Mouse (Mus musculus) CH12.LX (cell line): ENCODE measurements around the gene 1700024P04Rik. TPM values are rescaled to one million over a fixed set of nuclear protein-coding genes. Genes with fewer than 3 reads are reported as not detected.

Source experiments
- DNase-seq: peaks from one replicate; pipeline ENCODE4 v3.0.0-alpha.2; 2013; ENCODE audit errors: extremely low read depth
- H3K27ac ChIP-seq: 2 replicates; pipeline ENCODE4 v1.5.1; 2012; ENCODE audit warnings: low read depth, mild to moderate bottlenecking, control low read depth, moderate library complexity; ENCODE audit not compliant: insufficient read depth
- H3K27me3 ChIP-seq: replicated peaks from 2 replicates; pipeline ENCODE3; 2012; ENCODE audit warnings: inconsistent platforms
- H3K36me3 ChIP-seq, 2 experiments: replicated peaks in 1 of 2; 2 replicates each; pipeline versions ENCODE3 to v1.6.1; 2012; ENCODE audit warnings: inconsistent platforms in 1 of 2, low read length in 1 of 2, mild to moderate bottlenecking in 1 of 2, mixed read lengths in 1 of 2, moderate library complexity in 1 of 2; ENCODE audit not compliant: control insufficient read depth in 1 of 2, insufficient read depth in 1 of 2
- H3K4me1 ChIP-seq, 2 experiments: 2 replicates each; pipeline ENCODE4 v1.6.1; 2012; ENCODE audit warnings: inconsistent platforms in 1 of 2, moderate library complexity in 1 of 2; ENCODE audit not compliant: insufficient read depth in 2 of 2, control insufficient read depth in 1 of 2
- H3K4me2 ChIP-seq: 2 replicates; pipeline ENCODE4 v1.6.1; 2012; ENCODE audit warnings: low read depth, mild to moderate bottlenecking, control low read depth; ENCODE audit not compliant: poor library complexity, insufficient read depth, severe bottlenecking
- H3K4me3 ChIP-seq, 3 experiments: fragments of 150-350 bp in 1 of 3; sonication (generic) in 1 of 3; replicated peaks in 1 of 3; 2 replicates each; pipeline versions ENCODE3 to v1.5.1; 2011 to 2012; ENCODE audit warnings: low read depth in 2 of 3, low read length in 2 of 3, mild to moderate bottlenecking in 2 of 3, moderate library complexity in 2 of 3, control low read depth in 1 of 3, improper control_type of control experiment in 1 of 3, inconsistent platforms in 1 of 3, mixed read lengths in 1 of 3; ENCODE audit not compliant: poor library complexity in 1 of 3
- H3K79me2 ChIP-seq: replicated peaks from 2 replicates; pipeline ENCODE4 v1.6.1; 2012; ENCODE audit warnings: mild to moderate bottlenecking, moderate library complexity; ENCODE audit not compliant: control insufficient read depth, poor library complexity, insufficient read depth, severe bottlenecking; ENCODE audit errors: extremely low read depth
- H3K9ac ChIP-seq: 2 replicates; pipeline ENCODE4 v1.6.1; 2012; ENCODE audit warnings: low read depth, mild to moderate bottlenecking, control low read depth, moderate library complexity; ENCODE audit not compliant: insufficient read depth
- H3K9me3 ChIP-seq: replicated peaks from 2 replicates; pipeline ENCODE3; 2012; ENCODE audit warnings: low read length, inconsistent platforms, mixed read lengths
- BHLHE40 ChIP-seq: IDR thresholded peaks from 2 replicates; pipeline ENCODE4 v1.6.1; 2011; ENCODE audit warnings: mild to moderate bottlenecking, low read depth, low read length, improper control_type of control experiment
- CHD2 ChIP-seq: IDR thresholded peaks from 2 replicates; pipeline ENCODE4 v1.6.1; 2011; ENCODE audit warnings: low read length, improper control_type of control experiment
- CTCF ChIP-seq, 2 experiments: IDR thresholded peaks in 1 of 2; conservative IDR thresholded peaks in 1 of 2; 2 replicates each; pipeline ENCODE4 v1.5.1; 2011 to 2012; ENCODE audit warnings: low read depth in 2 of 2, low read length in 2 of 2, improper control_type of control experiment in 1 of 2, inconsistent platforms in 1 of 2, mild to moderate bottlenecking in 1 of 2, moderate library complexity in 1 of 2
- E2F4 ChIP-seq: IDR thresholded peaks from 2 replicates; pipeline ENCODE4 v1.6.1; 2011; ENCODE audit warnings: low read depth, low read length, improper control_type of control experiment; ENCODE audit not compliant: insufficient replicate concordance
- ELF1 ChIP-seq: IDR thresholded peaks from 2 replicates; pipeline ENCODE4 v1.6.1; 2014; ENCODE audit warnings: low read depth, mild to moderate bottlenecking, inconsistent platforms, low read length, improper control_type of control experiment
- EP300 ChIP-seq: IDR thresholded peaks from 2 replicates; pipeline ENCODE4 v1.6.1; 2011; ENCODE audit warnings: low read length, improper control_type of control experiment
- ETS1 ChIP-seq: conservative IDR thresholded peaks from 2 replicates; pipeline ENCODE4 v1.6.1; 2012; ENCODE audit warnings: low read depth, mild to moderate bottlenecking, inconsistent platforms, low read length, improper control_type of control experiment, moderate library complexity
- GABPA ChIP-seq: IDR thresholded peaks from 2 replicates; pipeline ENCODE4 v1.6.1; 2012; ENCODE audit warnings: low read depth, low read length, improper control_type of control experiment, inconsistent platforms; ENCODE audit not compliant: insufficient replicate concordance
- IRF4 ChIP-seq: IDR thresholded peaks from 2 replicates; pipeline ENCODE4 v1.6.1; 2014; ENCODE audit warnings: low read depth, mild to moderate bottlenecking, inconsistent platforms, low read length, improper control_type of control experiment
- JUN ChIP-seq: IDR thresholded peaks from 2 replicates; pipeline ENCODE4 v1.6.1; 2011; ENCODE audit warnings: low read depth, mild to moderate bottlenecking, low read length, improper control_type of control experiment, moderate library complexity; ENCODE audit not compliant: insufficient read depth
- JUND ChIP-seq: conservative IDR thresholded peaks from 2 replicates; pipeline ENCODE4 v1.6.1; 2011; ENCODE audit warnings: low read depth, low read length, improper control_type of control experiment
- KAT2A ChIP-seq: IDR thresholded peaks from 2 replicates; pipeline ENCODE4 v1.6.1; 2012; ENCODE audit warnings: low read length, improper control_type of control experiment, inconsistent platforms; ENCODE audit not compliant: insufficient replicate concordance
- MAX ChIP-seq: IDR thresholded peaks from 2 replicates; pipeline ENCODE4 v1.6.1; 2011; ENCODE audit warnings: low read length, improper control_type of control experiment
- MAZ ChIP-seq: IDR thresholded peaks from 2 replicates; pipeline ENCODE4 v1.6.1; 2012; ENCODE audit warnings: low read depth, mild to moderate bottlenecking, inconsistent platforms, low read length, improper control_type of control experiment, moderate library complexity
- MEF2A ChIP-seq: IDR thresholded peaks from 2 replicates; pipeline ENCODE4 v1.6.1; 2014; ENCODE audit warnings: low read depth, mild to moderate bottlenecking, inconsistent platforms, low read length, improper control_type of control experiment, borderline replicate concordance
- MXI1 ChIP-seq: IDR thresholded peaks from 2 replicates; pipeline ENCODE4 v1.6.1; 2011; ENCODE audit warnings: mild to moderate bottlenecking, low read depth, low read length, improper control_type of control experiment
- MYC ChIP-seq: IDR thresholded peaks from 2 replicates; pipeline ENCODE4 v1.6.1; 2011; ENCODE audit warnings: low read depth, mild to moderate bottlenecking, improper control_type of control experiment, low read length
- PAX5 ChIP-seq: IDR thresholded peaks from 2 replicates; pipeline ENCODE4 v1.6.1; 2012; ENCODE audit warnings: low read length, inconsistent platforms, mixed read lengths
- POLR2A ChIP-seq: IDR thresholded peaks from 2 replicates; pipeline ENCODE4 v1.6.1; 2011; ENCODE audit warnings: low read depth, mild to moderate bottlenecking, improper control_type of control experiment, low read length
- RAD21 ChIP-seq: IDR thresholded peaks from 2 replicates; pipeline ENCODE4 v1.6.1; 2011; ENCODE audit warnings: low read depth, mild to moderate bottlenecking, low read length, improper control_type of control experiment, moderate library complexity
- RCOR1 ChIP-seq: conservative IDR thresholded peaks from 2 replicates; pipeline ENCODE4 v1.6.1; 2012; ENCODE audit warnings: low read depth, mild to moderate bottlenecking, inconsistent platforms, low read length, improper control_type of control experiment
- SIN3A ChIP-seq: IDR thresholded peaks from 2 replicates; pipeline ENCODE4 v1.6.1; 2012; ENCODE audit warnings: low read length, improper control_type of control experiment, inconsistent platforms
- SMC3 ChIP-seq: IDR thresholded peaks from 2 replicates; pipeline ENCODE4 v1.6.1; 2011; ENCODE audit warnings: low read depth, low read length, improper control_type of control experiment
- TBP ChIP-seq: conservative IDR thresholded peaks from 2 replicates; pipeline ENCODE4 v1.6.1; 2011; ENCODE audit warnings: low read depth, low read length, improper control_type of control experiment
- TCF12 ChIP-seq: IDR thresholded peaks from 2 replicates; pipeline ENCODE4 v1.6.1; 2014; ENCODE audit warnings: low read depth, mild to moderate bottlenecking, inconsistent platforms, low read length, improper control_type of control experiment
- USF1 ChIP-seq: IDR thresholded peaks from 2 replicates; pipeline ENCODE4 v1.6.1; 2014; ENCODE audit warnings: low read depth, mild to moderate bottlenecking, inconsistent platforms, low read length, improper control_type of control experiment
- USF2 ChIP-seq: conservative IDR thresholded peaks from 2 replicates; pipeline ENCODE4 v1.6.1; 2011; ENCODE audit warnings: low read depth, low read length, improper control_type of control experiment
- ZKSCAN1 ChIP-seq: IDR thresholded peaks from 2 replicates; pipeline ENCODE4 v1.6.1; 2012; ENCODE audit warnings: low read depth, inconsistent platforms, low read length, improper control_type of control experiment, borderline replicate concordance
- ZMIZ1 ChIP-seq: IDR thresholded peaks from 2 replicates; pipeline ENCODE4 v1.6.1; 2012; ENCODE audit warnings: low read depth, mild to moderate bottlenecking, inconsistent platforms, low read length, improper control_type of control experiment
- dilution Hi-C: fragments of 300-500 bp; cut with MboI; formaldehyde crosslinking; loops from 2 replicates; pipeline ENCODE4 v1.14.3; 2020; ENCODE audit warnings: low sequenced_read_pairs; ENCODE audit not compliant: extremely low pct_unique_long_range_greater_than_20kb, extremely low pct_ligation_motif_present
- in situ Hi-C: fragments of 300-500 bp; cut with MboI; formaldehyde crosslinking; loops from 3 replicates; pipeline ENCODE4 v1.14.3; 2019; ENCODE audit warnings: low sequenced_read_pairs, low pct_ligation_motif_present, low pct_unique_long_range_greater_than_20kb, mixed read lengths
- polyA plus RNA-seq: library from polyadenylated mRNA; unstranded; fragments of >175 nt; gene quantifications from 2 replicates; pipeline ENCODE4 v1.2.1, GENCODE M21; 2012; ENCODE audit warnings: low read depth; ENCODE audit not compliant: insufficient read length
- total RNA-seq, 2 experiments: library from RNA; depleted of rRNA; stranded (reverse); fragments of 300-350 nt in 1 of 2; fragments of >200 nt in 1 of 2; gene quantifications; 2 replicates each; pipeline ENCODE4 v1.2.3; 2012 to 2014

The 1700024P04Rik gene
- total and polyA plus RNA-seq, 3 experiments, result not detected

DNA sequence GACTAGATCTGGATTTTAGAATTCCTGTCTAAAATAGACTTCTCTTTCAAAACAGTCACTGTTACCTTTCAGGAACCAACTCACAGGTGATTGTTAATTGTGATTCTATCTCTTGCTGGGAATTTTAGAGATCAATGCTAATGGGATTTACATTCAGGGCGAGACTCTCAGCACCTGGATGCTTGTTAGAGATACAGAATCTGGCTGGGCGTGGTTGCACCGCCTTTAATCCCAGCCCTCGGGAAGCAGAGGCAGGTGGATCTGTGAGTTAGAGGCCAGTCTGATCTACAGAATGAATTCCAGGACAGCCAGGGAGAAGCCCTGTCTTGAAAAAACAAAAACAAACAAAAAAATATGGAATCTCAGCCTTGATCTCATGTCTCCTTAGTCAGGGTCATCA is 32.3 kb upstream of the 1700024P04Rik start:
- H3K4me3 ChIP-seq, result no peak overlapping the region
- no peak for TF ChIP-seq IRF4
- no peak for TF ChIP-seq PAX5
- TF ChIP-seq RCOR1, result no peak
- no peak for TF ChIP-seq BHLHE40
- TF ChIP-seq MAZ, result no peak
- TF ChIP-seq GABPA, result no peak
- TF ChIP-seq SIN3A, result no peak
- no peak for TF ChIP-seq CTCF (conservative IDR thresholded peaks at IDR 0.05 in 1 of 2, IDR thresholded peaks at IDR 0.05 in 1 of 2; ENCODE audit: low read depth in 2 of 2, low read length in 2 of 2)
- TF ChIP-seq EP300, result no peak
- TF ChIP-seq POLR2A, result no peak
- TF ChIP-seq JUN, result no peak
- TF ChIP-seq JUND, result no peak
- TF ChIP-seq MEF2A, result no peak
- no peak for TF ChIP-seq ETS1
- no peak for TF ChIP-seq USF1
- no peak for TF ChIP-seq MXI1
- TF ChIP-seq TCF12, result no peak
- no peak overlapping the region for H3K27ac ChIP-seq

DNA sequence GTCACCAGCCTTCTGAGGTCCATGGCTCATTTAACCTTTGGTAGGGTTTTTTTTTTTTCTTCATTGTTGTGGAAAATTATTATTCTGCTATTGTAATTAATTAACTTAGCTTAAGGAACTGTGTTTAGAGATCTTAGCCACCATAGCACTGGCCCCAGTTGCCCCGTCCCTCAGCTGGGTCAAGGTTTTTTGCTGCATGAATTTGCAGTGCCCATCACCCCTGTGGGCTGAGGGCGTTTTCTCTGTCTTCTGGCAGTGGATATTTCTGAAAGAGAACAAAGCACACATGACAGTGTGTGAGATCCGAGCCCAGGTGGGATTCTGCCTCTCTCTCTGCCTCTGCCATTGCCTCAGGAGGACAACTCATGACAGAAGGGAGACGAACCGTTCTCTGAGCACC is 28.5 kb upstream of the 1700024P04Rik start:
- H3K9me3 ChIP-seq, result no peaks in the 10 kb centered on the region
- H3K79me2 ChIP-seq, result no peaks in the 10 kb centered on the region
- dilution Hi-C loops, result no loop called here
- TF ChIP-seq SMC3 (no peak), E2F4 (no peak), TBP (no peak), ELF1 (no peak), ZMIZ1 (no peak), MEF2A (no peak), USF2 (no peak), ETS1 (no peak), MYC (no peak), KAT2A (no peak), ZKSCAN1 (no peak), RCOR1 (no peak), RAD21 (no peak), CHD2 (no peak), BHLHE40 (no peak), MAX (no peak)
- TF ChIP-seq, all 38 proteins: peak for 0
- Histone ChIP-seq H3K36me3 (no peaks in the 10 kb centered on the region), H3K27me3 (no peaks in the 10 kb centered on the region), H3K4me1 (peaks cover 0 to 4% of the 10 kb centered on the region in 2 experiments; a peak in 1 of 4 replicates), H3K9ac (no peak overlapping the region), H3K27ac (no peak overlapping the region), H3K4me3 (no peak overlapping the region), H3K4me2 (no peak overlapping the region)
- in situ Hi-C loops, result no loop called here
- DNase-seq, result no peak

More for the DNA sequence above, 32.3 kb upstream of the 1700024P04Rik start:
- Histone ChIP-seq H3K27me3 (no peaks in the 10 kb centered on the region), H3K4me1 (no peaks in the 10 kb centered on the region), H3K9ac (no peak overlapping the region), H3K36me3 (no peaks in the 10 kb centered on the region), H3K9me3 (no peaks in the 10 kb centered on the region), H3K4me2 (no peak overlapping the region), H3K79me2 (no peaks in the 10 kb centered on the region)
- dilution Hi-C loops (no loop called here), in situ Hi-C loops (no loop called here)
- DNase-seq, result no peak
